Mouse (Mus musculus) ES-E14 (cell line): ENCODE data around the gene Col4a2.

Source experiments
- MAFK ChIP-seq: IDR thresholded peaks from 2 replicates; pipeline ENCODE4 v1.6.1; 2014; ENCODE audit warnings: mild to moderate bottlenecking, low read depth, low read length, inconsistent platforms; ENCODE audit not compliant: insufficient read depth
- ZNF384 ChIP-seq: IDR thresholded peaks from 2 replicates; pipeline ENCODE4 v1.6.1; 2012; ENCODE audit warnings: low read depth, low read length, inconsistent platforms

- no peak for TF ChIP-seq MAFK
- TF ChIP-seq ZNF384: no peak
These were observed 93.3 kb downstream of the Col4a2 start for GRCm38 (mm10) chr8:11405722-11406481.
